Mouse (Mus musculus) embryo, embryonic 10 days (tissue): ENCODE data around the gene Vmn2r56.
A peak's percentile ranks its signal among the peaks of the same experiment; 100 is the strongest.
"Not testable (repeated sequence)": the region's sequence is repeated elsewhere in the genome, so short reads cannot be mapped to it uniquely, and the experiment has no call there.

Experiments used
- DNase-seq: peaks from one replicate; pipeline ENCODE4 v3.0.0-alpha.2; 2015; ENCODE audit warnings: low spot score

The Vmn2r56 gene

DNA sequence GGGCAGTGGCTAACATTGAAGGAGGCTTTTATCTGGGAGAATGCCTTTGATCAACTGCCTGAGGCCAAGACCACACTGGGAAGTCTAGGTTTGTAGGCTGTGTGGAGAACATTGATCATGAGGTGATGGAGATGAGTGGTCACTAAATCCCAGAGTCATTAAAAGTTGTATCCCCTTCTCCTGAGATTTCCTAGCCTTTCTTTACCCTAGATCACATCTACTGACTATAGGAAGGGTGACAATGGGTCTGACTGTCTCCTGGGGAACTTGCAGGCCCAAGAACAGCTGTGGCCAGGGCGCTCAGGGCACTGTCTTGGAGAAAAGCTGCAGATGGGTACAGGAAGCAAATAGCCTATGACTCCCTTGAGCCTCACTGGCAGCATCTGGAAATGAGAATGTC is at the start of gene Vmn2r56:
TSS of gene Vmn2r56 (minus strand) at position 101 of the 400 bp plus-strand sequence.
- DNase-seq, result no peak

DNA sequence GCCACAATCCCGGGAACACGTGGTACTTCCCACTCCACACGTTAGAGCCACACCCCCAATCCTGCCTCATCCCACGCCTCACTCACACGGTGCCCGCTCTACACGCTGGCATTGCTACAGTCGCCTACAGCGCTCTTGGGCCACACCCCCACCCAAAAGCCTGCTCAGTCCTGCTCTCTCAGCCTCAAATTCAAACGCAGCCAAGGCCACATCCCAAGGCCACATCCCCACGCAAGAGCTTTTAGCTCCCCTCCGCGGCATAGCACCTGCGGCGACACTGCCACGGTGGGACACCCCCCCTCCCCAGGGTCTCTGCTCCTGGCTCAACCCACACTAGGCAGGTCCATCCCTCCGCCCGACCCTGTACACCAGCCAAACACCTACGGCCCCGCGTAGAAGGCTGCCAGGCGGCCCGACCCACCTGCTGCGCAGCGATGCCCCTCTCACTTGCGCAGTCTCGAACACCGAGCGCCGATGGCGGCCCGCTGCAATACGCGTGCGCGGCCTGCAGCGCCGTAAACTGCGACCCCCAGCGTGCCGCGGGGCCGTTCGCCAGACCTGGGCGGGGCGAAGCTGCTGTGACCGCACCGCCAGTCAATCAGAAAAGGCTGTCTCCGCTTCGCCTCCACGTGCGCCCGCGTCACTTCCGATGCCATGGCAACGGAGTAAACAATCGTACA is 45.5 kb upstream of the Vmn2r56 start:
- DNase-seq, result peak; percentile 95

DNA sequence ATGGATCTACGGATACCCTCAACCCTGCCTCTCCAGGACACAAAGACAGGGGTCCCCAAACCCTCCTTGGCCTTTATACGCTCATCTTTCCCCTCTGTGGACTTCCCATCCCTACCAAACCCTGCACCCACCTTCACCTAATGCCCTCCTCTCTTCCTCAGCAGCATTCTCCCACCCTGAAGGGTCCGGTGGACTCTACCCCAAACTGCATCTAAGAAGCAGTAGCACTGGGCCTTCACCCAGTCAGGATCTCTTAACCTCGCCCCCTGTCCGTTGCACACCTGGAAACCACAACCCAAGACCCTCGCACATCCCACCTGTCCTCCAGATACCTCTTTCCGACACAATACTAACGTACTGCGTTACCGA is 45.0 kb upstream of the Vmn2r56 start:
- no peak for DNase-seq

DNA sequence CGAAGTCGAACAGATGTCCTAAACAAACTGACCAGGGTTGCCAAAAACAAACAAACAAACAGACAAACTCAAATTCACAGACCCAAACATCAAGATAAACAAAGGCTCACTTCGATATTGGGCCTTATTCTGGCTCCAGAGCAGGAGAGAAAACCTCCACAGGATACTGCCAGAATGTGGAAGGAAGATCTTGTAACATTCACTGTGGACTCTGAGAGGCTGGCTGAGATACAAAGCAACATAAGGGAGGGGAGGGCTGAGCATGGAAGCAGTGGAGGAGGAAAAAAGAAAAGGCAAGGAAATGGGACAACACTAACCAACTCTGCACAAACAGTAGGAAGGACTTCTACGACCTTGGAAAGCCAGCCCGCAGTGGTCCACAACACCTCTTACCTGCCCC is 44.3 kb upstream of the Vmn2r56 start:
- DNase-seq, result no peak

DNA sequence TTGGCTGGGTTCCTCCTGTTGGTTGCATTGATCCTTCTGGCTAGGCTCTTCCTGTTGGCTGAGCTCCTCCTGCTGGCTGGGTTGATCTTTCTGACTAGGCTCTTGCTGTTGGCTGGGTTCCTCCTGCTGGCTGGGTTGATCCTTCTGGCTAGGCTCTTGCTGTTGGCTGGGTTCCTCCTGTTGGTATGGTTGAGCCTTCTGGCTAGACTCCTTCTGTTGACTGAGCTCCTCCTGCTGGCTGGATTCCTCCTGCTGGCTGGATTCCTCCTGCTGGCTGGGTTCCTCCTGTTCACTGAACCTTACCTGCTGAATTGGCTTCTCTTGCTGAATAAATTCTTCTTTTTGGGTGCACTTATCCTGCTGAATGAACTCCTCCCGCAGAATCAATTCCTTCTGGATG is 39.8 kb upstream of the Vmn2r56 start:
- no peak for DNase-seq

DNA sequence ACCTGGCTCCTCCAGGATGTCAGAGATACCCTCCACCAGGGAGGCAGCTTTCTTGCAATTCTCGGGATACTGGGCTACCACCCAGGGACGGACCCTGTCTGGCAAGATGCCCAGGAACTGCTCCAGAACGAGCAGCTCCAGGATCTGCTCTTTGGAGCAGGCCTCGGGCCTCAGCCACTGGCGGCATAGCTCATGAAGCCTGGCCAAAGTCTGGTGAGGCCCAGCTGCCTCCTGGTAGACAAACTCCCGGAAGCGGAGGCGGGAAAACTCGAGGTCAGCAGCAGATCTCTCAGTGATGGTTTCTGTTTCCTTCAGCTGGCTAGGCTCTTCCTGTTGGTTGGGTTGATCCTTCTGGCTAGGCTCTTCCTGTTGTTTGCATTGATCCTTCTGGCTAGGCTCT is 39.3 kb upstream of the Vmn2r56 start:
- DNase-seq, result no peak

DNA sequence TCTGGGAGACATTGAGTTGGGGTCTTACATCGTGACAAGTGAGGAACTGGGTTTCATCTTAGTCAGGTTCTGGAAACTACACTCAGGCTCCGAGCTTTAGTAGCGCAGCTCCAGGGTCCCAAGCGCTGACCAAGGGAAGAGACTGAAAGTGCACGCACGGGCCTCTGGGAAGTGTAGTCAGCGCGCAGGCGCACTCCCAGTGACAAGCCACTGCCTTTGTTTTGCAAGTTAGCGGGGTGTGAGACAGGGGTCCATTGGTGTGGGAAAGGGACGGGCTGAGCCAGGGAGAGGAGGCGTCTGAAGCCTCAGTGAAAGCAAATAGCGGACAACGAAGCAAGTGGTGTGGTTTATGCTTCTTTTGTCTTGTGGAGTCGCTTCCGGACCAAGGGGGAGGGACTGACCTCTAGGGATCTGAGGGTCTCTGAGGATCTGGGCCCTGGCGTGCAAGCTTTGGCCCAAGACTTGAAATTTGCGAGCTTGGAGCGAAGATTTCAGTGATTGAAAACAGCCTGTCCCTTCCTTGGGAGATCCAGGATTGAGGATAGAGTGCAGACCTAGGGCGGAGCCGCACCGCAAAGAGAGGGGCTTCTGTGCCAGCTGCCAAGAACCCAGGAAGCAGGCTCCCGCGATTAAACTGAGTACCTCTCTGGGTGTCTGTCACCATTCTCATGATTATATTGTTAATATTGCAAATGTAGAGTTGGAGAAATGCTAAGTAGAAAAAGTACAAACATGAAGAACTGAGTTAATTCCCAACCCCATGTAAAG is 14.8 kb upstream of the Vmn2r56 start:
- DNase-seq, result no peak

DNA sequence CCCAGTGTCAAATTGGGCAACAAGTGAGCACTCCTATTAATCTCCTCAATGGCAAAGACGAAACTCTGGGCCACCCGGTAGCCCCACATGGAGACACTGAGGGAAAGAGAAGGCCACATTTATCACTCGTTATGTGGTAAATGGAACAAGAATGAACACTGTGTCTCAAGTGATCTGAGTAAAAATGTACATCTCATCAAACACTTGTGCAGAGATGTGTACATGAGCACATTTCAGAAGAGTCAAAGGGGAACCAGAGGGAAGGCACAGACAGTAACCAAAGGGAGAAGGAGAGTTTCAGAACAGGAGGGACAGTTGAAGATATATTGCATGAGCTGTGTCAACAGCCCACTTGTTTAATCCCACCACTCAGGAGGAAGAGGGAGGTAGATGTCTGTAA is 49.9 kb downstream of the Vmn2r56 start, which contains the start of gene Vmn2r55:
TSS of gene Vmn2r55 (minus strand) at position 101 of the 400 bp plus-strand sequence.
- not testable (repeated sequence) for DNase-seq

DNA sequence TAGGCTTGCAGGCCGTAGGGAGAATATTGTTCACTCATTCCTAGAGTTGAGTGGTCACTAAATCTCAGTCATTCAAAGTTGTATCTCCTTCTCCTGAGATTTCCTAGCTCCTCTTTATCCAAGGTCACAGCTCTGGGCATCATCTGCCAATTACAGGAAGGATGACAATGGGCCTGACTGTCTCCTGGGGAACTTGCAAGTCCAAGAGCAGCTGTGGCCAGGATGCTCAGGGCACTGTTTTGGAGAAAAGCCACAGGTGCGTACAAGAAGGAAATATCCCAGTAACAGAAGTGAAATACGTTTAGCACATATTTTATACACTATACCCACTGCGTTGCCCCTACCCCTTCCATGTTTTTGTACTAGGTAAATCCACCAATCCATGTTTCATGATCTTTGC is 94.6 kb downstream of the Vmn2r56 start, which contains the start of gene Vmn2r54:
TSS of gene Vmn2r54 (minus strand) at position 101 of the 400 bp plus-strand sequence.
- DNase-seq, result not testable (repeated sequence)
